Mouse (Mus musculus): ENCODE results near the gene Mob2. TPM values are rescaled to one million over a fixed set of nuclear protein-coding genes. Genes with fewer than 3 reads are reported as not detected.

Gene Mob2
- polyA plus RNA-seq, 1 experiment from 2014 or later = 67.8 TPM

GRCm38 (mm10) chr7:142037553-142038170 lies 23.2 kb downstream of the Mob2 start:
- Histone ChIP-seq H3K27ac (no peak overlapping the region), H3K36me3 (no peaks in the 10 kb centered on the region), H3K9me3 (replicated peaks) (no peaks in the 10 kb centered on the region), H3K27me3 (ENCODE audit: low read depth, poor library complexity, severe bottlenecking) (no peaks in the 10 kb centered on the region), H3K4me1 (0 out of 2 replicates have a peak, but pooled peaks cover 3% of the 10 kb centered on the region), H3K4me3 (no peak overlapping the region)
- peak; percentile 35 for DNase-seq (ENCODE audit: low spot score)
- WGBS = 74% methylated on average over 4 of the region's 4 CpGs

DNA sequence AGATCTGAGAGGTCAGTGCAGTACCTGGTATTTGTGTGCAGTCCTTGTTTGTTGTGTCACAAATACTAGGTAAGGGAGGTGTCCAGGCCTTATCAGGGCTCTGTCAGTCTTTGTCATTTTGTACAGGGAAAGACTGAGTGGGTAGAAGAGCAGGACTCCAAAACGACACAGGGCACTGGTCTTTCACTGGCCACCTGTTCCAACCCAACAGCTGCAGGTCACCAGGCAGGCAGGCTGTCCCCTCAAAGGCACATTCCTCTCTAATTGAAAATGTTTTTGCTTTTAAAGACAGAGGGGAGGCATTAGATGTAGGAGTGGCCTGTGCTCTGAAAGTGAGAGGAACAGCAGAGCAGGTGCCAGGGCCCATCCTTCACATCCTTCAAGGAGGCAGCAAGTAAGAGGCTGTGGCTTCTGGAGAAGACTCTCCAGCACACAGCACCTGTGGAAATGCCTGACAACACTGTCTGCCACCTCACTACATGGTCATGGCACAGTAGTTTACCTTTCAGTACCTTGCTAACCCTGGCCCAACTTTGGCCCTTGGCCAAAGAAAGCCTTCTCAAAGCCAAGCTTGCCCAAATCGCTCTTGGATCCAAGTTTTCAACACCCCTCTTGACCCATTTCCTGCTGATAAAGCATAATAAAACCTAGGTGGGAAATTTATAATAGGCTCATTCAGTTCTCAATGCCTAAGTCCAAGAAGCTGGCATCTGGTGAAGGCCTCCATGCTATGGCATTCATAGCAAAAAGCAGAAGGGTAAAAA lies 25.6 kb downstream of the Mob2 start:
- no peak overlapping the region for H3K4me3 ChIP-seq
- no peak overlapping the region for H3K27ac ChIP-seq
- DNase-seq (ENCODE audit: low spot score) = no peak
- H3K4me1 ChIP-seq = 0 out of 2 replicates have a peak, but pooled peaks cover 3% of the 10 kb centered on the region
- no peaks in the 10 kb centered on the region for H3K9me3 ChIP-seq (replicated peaks)
- 0 out of 2 replicates have a peak, but pooled peaks cover 2% of the 10 kb centered on the region for H3K36me3 ChIP-seq
- H3K27me3 ChIP-seq (ENCODE audit: low read depth, poor library complexity, severe bottlenecking) = no peaks in the 10 kb centered on the region
- WGBS = 75% methylated on average over 2 of the region's 2 CpGs

GRCm38 (mm10) chr7:142034198-142034597 lies 26.7 kb downstream of the Mob2 start:
- no peaks in the 10 kb centered on the region for H3K9me3 ChIP-seq (replicated peaks)
- WGBS = 84% methylated on average over 2 of the region's 2 CpGs

GRCm38 (mm10) chr7:142030073-142030472 lies 30.8 kb downstream of the Mob2 start:
- no peak overlapping the region for H3K4me3 ChIP-seq
- H3K36me3 ChIP-seq = 0 out of 2 replicates have a peak, but pooled peaks cover 2% of the 10 kb centered on the region
- no peaks in the 10 kb centered on the region for H3K9me3 ChIP-seq (replicated peaks)
- H3K27ac ChIP-seq = no peak overlapping the region
- H3K4me1 ChIP-seq = peaks cover 12% of the 10 kb centered on the region
- no peak for DNase-seq (ENCODE audit: low spot score)
- H3K27me3 ChIP-seq (ENCODE audit: low read depth, poor library complexity, severe bottlenecking) = no peaks in the 10 kb centered on the region

More at GRCm38 (mm10) chr7:142034198-142034597, 26.7 kb downstream of the Mob2 start:
- no peak for DNase-seq (ENCODE audit: low spot score)
- H3K27ac ChIP-seq = no peak overlapping the region
- no peak overlapping the region for H3K4me3 ChIP-seq
- 0 out of 2 replicates have a peak, but pooled peaks cover 2% of the 10 kb centered on the region for H3K36me3 ChIP-seq
- H3K4me1 ChIP-seq = 0 out of 2 replicates have a peak, but pooled peaks cover 3% of the 10 kb centered on the region
- H3K27me3 ChIP-seq (ENCODE audit: low read depth, poor library complexity, severe bottlenecking) = no peaks in the 10 kb centered on the region

DNA sequence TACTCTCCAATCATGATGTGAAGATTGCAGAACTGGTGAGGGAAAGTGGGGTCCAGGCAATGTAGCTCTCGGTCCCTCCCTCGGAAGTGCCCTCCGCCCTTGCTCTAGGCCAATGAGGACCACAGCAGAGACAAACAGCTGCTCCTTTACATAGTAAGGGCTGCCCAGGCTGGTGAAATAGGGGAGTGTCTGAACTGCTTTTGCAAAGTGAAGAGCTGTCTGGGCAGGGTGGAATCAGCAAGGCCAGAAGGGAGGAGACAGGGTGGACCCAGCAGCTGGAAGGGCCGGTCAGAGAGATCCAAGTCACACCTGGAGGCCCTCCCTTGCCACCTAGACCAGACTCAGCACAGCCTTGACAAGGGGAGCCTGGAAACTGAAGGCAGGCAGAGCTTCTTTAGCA lies 34.9 kb downstream of the Mob2 start:
- Histone ChIP-seq H3K36me3 (no peaks in the 10 kb centered on the region), H3K4me3 (no peak overlapping the region), H3K9me3 (replicated peaks) (no peaks in the 10 kb centered on the region), H3K4me1 (peaks cover 12% of the 10 kb centered on the region), H3K27ac (no peak overlapping the region), H3K27me3 (ENCODE audit: low read depth, poor library complexity, severe bottlenecking) (no peaks in the 10 kb centered on the region)
- no peak for DNase-seq (ENCODE audit: low spot score)
- WGBS = 70% methylated on average over 4 of the region's 4 CpGs

GRCm38 (mm10) chr7:142025196-142025595 lies 35.7 kb downstream of the Mob2 start:
- Histone ChIP-seq H3K4me3 (no peak overlapping the region), H3K4me1 (peaks cover 12% of the 10 kb centered on the region), H3K27me3 (ENCODE audit: low read depth, poor library complexity, severe bottlenecking) (no peaks in the 10 kb centered on the region), H3K27ac (no peak overlapping the region), H3K9me3 (replicated peaks) (no peaks in the 10 kb centered on the region), H3K36me3 (no peaks in the 10 kb centered on the region)
- 88% methylated on average over 2 of the region's 2 CpGs for WGBS
- no peak for DNase-seq (ENCODE audit: low spot score)

DNA sequence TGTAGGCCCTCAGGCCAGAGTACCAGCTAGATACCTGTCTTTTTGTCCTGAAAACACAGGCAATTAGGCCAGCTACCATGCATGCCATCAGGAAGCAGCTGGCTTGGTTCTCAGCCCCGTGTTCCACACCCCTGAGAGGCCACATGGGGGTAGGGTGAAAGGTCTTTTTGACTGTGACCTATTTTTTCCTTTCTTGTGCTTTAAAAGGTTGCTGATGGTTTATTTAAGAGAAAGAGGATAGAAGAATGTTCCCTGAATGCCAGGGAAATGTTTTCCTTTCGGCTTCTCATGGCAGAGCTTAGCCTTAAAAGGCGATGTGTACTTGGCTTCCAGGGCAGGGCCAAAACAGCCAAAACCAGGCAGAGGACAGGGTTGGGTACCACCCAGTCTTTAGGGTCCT lies 40.0 kb downstream of the Mob2 start:
- Histone ChIP-seq H3K9me3 (replicated peaks) (no peaks in the 10 kb centered on the region), H3K27ac (no peak overlapping the region), H3K4me3 (no peak overlapping the region), H3K4me1 (peaks cover 9% of the 10 kb centered on the region), H3K36me3 (peaks cover 6% of the 10 kb centered on the region), H3K27me3 (ENCODE audit: low read depth, poor library complexity, severe bottlenecking) (no peaks in the 10 kb centered on the region)
- WGBS = 76% methylated on average over 3 of the region's 3 CpGs
- DNase-seq (ENCODE audit: low spot score) = no peak

GRCm38 (mm10) chr7:142019699-142020098 lies 41.2 kb downstream of the Mob2 start:
- WGBS = 65% methylated on average over 2 of the region's 2 CpGs
- Histone ChIP-seq H3K27me3 (ENCODE audit: low read depth, poor library complexity, severe bottlenecking) (no peaks in the 10 kb centered on the region), H3K27ac (no peak overlapping the region), H3K9me3 (replicated peaks) (no peaks in the 10 kb centered on the region), H3K4me1 (peaks cover 5% of the 10 kb centered on the region), H3K4me3 (no peak overlapping the region), H3K36me3 (peaks cover 17% of the 10 kb centered on the region)
- DNase-seq (ENCODE audit: low spot score) = no peak

GRCm38 (mm10) chr7:142016562-142016961 lies 44.3 kb downstream of the Mob2 start:
- WGBS = 81% methylated on average over 1 of the region's 1 CpGs
- no peak overlapping the region for H3K4me3 ChIP-seq
- peak; percentile 41 for DNase-seq (ENCODE audit: low spot score)

GRCm38 (mm10) chr7:142001597-142002340 lies 59.1 kb downstream of the Mob2 start:
- no peaks in the 10 kb centered on the region for H3K27me3 ChIP-seq (ENCODE audit: low read depth, poor library complexity, severe bottlenecking)
- H3K4me3 ChIP-seq = no peak overlapping the region
- H3K36me3 ChIP-seq = peaks cover 7% of the 10 kb centered on the region; the same call in 1 of the 2 replicates
- DNase-seq (ENCODE audit: low spot score) = no peak
- H3K27ac ChIP-seq = no peak overlapping the region
- no peaks in the 10 kb centered on the region for H3K4me1 ChIP-seq
- 91% methylated on average over 22 of the region's 22 CpGs for WGBS
- no peaks in the 10 kb centered on the region for H3K9me3 ChIP-seq (replicated peaks)

More at GRCm38 (mm10) chr7:142016562-142016961, 44.3 kb downstream of the Mob2 start:
- H3K27ac ChIP-seq = no peak overlapping the region
- H3K36me3 ChIP-seq = peaks cover 42% of the 10 kb centered on the region
- H3K4me1 ChIP-seq = peaks cover 5% of the 10 kb centered on the region
- no peaks in the 10 kb centered on the region for H3K9me3 ChIP-seq (replicated peaks)
- no peaks in the 10 kb centered on the region for H3K27me3 ChIP-seq (ENCODE audit: low read depth, poor library complexity, severe bottlenecking)

- H3K27ac ChIP-seq = no peak overlapping the region
- 95% methylated on average over 3 of the region's 3 CpGs for WGBS
- H3K36me3 ChIP-seq = peaks cover 7% of the 10 kb centered on the region; the same call in 1 of the 2 replicates
Observed at GRCm38 (mm10) chr7:142000661-142001060, 60.2 kb downstream of the Mob2 start.

GRCm38 (mm10) chr7:141994121-141994520 lies 66.7 kb downstream of the Mob2 start:
- 88% methylated on average over 4 of the region's 4 CpGs for WGBS
- Histone ChIP-seq H3K27me3 (ENCODE audit: low read depth, poor library complexity, severe bottlenecking) (no peaks in the 10 kb centered on the region), H3K9me3 (replicated peaks) (no peaks in the 10 kb centered on the region), H3K36me3 (no peaks in the 10 kb centered on the region), H3K4me1 (no peaks in the 10 kb centered on the region), H3K27ac (no peak overlapping the region), H3K4me3 (no peak overlapping the region)
- DNase-seq (ENCODE audit: low spot score) = no peak

More at GRCm38 (mm10) chr7:142000661-142001060, 60.2 kb downstream of the Mob2 start:
- H3K4me3 ChIP-seq = no peak overlapping the region
- H3K4me1 ChIP-seq = no peaks in the 10 kb centered on the region
- no peaks in the 10 kb centered on the region for H3K9me3 ChIP-seq (replicated peaks)
- H3K27me3 ChIP-seq (ENCODE audit: low read depth, poor library complexity, severe bottlenecking) = no peaks in the 10 kb centered on the region
- DNase-seq (ENCODE audit: low spot score) = no peak

DNA sequence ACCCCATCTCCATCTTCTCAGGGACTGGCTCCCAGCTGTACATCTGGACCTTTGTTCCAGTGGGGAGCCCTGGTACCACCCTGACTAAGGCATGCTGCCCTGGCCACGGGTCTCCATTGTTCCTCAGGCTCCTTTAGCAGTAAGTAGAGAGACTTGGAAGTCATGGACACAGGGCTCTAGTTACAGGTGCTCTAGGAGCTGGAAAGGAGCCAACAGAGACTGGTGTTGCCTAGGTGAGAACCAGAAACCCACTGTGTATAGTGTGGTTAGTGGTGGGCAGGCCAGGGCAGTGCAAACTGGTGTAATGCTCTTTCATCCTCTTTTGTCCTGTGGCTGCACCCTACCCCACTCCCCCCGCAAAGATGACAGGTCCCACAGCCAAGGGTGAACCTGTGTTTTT lies 69.7 kb downstream of the Mob2 start:
- 88% methylated on average over 2 of the region's 2 CpGs for WGBS
- Histone ChIP-seq H3K4me1 (no peaks in the 10 kb centered on the region), H3K36me3 (no peaks in the 10 kb centered on the region), H3K9me3 (replicated peaks) (no peaks in the 10 kb centered on the region), H3K4me3 (no peak overlapping the region), H3K27ac (no peak overlapping the region), H3K27me3 (ENCODE audit: low read depth, poor library complexity, severe bottlenecking) (no peaks in the 10 kb centered on the region)
- no peak for DNase-seq (ENCODE audit: low spot score)
